Mouse (Mus musculus): ENCODE data around the gene Tectb. TPM values are rescaled to one million over a fixed set of nuclear protein-coding genes. Genes with fewer than 3 reads are reported as not detected.
A peak's percentile ranks its signal among the peaks of the same experiment; 100 is the strongest.

The Tectb gene
- polyA plus RNA-seq, 1 experiment from 2014 or later = 0.05 TPM

GRCm38 (mm10) chr19:55195574-55195973 is 15.0 kb downstream of the Tectb start:
- DNase-seq (ENCODE audit: low spot score) (no peak), ATAC-seq (replicated peaks; ENCODE audit: low FRiP score, low read depth) (no peak)
- no peak overlapping the region for H3K4me3 ChIP-seq (replicated peaks; ENCODE audit: low read depth, low read length)
- no peaks in the 10 kb centered on the region for H3K27me3 ChIP-seq (ENCODE audit: insufficient read depth, low read length)
- 91% methylated on average over 3 of the region's 3 CpGs for WGBS
- no peak for TF ChIP-seq CTCF (IDR thresholded peaks at IDR 0.05; ENCODE audit: low read depth)
- no peak overlapping the region for H3K9ac ChIP-seq (ENCODE audit: low read depth, low read length)
- H3K9me3 ChIP-seq (replicated peaks; ENCODE audit: low read length) = no peaks in the 10 kb centered on the region
- no peak overlapping the region for H3K4me2 ChIP-seq (ENCODE audit: low read length)
- no peak overlapping the region for H3K27ac ChIP-seq
- no peaks in the 10 kb centered on the region for H3K36me3 ChIP-seq (ENCODE audit: insufficient read depth, low read length)
- H3K4me1 ChIP-seq (replicated peaks; ENCODE audit: insufficient read depth, low read length) = no peaks in the 10 kb centered on the region

- Histone ChIP-seq H3K4me3 (replicated peaks; ENCODE audit: low read depth, low read length) (no peak overlapping the region), H3K4me1 (replicated peaks; ENCODE audit: insufficient read depth, low read length) (no peaks in the 10 kb centered on the region), H3K36me3 (ENCODE audit: insufficient read depth, low read length) (no peaks in the 10 kb centered on the region), H3K9me3 (replicated peaks; ENCODE audit: low read length) (no peaks in the 10 kb centered on the region), H3K27me3 (ENCODE audit: insufficient read depth, low read length) (no peaks in the 10 kb centered on the region), H3K9ac (ENCODE audit: low read depth, low read length) (no peak overlapping the region), H3K27ac (no peak overlapping the region), H3K4me2 (ENCODE audit: low read length) (peak overlapping the region; percentile 31)
- DNase-seq (ENCODE audit: low spot score) (peak; percentile 89), ATAC-seq (replicated peaks; ENCODE audit: low FRiP score, low read depth) (peak; percentile 57)
- peak; percentile 88 for TF ChIP-seq CTCF (IDR thresholded peaks at IDR 0.05; ENCODE audit: low read depth)
- WGBS = 36% methylated on average over 5 of the region's 5 CpGs
Measured at GRCm38 (mm10) chr19:55198303-55198702, 17.8 kb downstream of the Tectb start.

GRCm38 (mm10) chr19:55206482-55207138 is 26.1 kb downstream of the Tectb start:
- H3K9me3 ChIP-seq (replicated peaks; ENCODE audit: low read length) = no peaks in the 10 kb centered on the region
- WGBS = 33% methylated on average over 8 of the region's 8 CpGs
- H3K4me3 ChIP-seq (replicated peaks; ENCODE audit: low read depth, low read length) = no peak overlapping the region
- peak; percentile 90 for TF ChIP-seq CTCF (IDR thresholded peaks at IDR 0.05; ENCODE audit: low read depth)
- no peak overlapping the region for H3K4me2 ChIP-seq (ENCODE audit: low read length)
- no peak overlapping the region for H3K27ac ChIP-seq
- ATAC-seq (replicated peaks; ENCODE audit: low FRiP score, low read depth) = no peak
- no peaks in the 10 kb centered on the region for H3K4me1 ChIP-seq (replicated peaks; ENCODE audit: insufficient read depth, low read length)
- no peak overlapping the region for H3K9ac ChIP-seq (ENCODE audit: low read depth, low read length)
- no peaks in the 10 kb centered on the region; the same call in 1 of the 2 replicates for H3K27me3 ChIP-seq (ENCODE audit: insufficient read depth, low read length)
- no peaks in the 10 kb centered on the region for H3K36me3 ChIP-seq (ENCODE audit: insufficient read depth, low read length)
- peak; percentile 89 for DNase-seq (ENCODE audit: low spot score)

- Histone ChIP-seq H3K9me3 (replicated peaks; ENCODE audit: low read length) (no peaks in the 10 kb centered on the region), H3K4me2 (ENCODE audit: low read length) (no peak overlapping the region), H3K9ac (ENCODE audit: low read depth, low read length) (no peak overlapping the region), H3K27me3 (ENCODE audit: insufficient read depth, low read length) (no peaks in the 10 kb centered on the region; the same call in 1 of the 2 replicates), H3K27ac (no peak overlapping the region), H3K4me3 (replicated peaks; ENCODE audit: low read depth, low read length) (no peak overlapping the region), H3K4me1 (replicated peaks; ENCODE audit: insufficient read depth, low read length) (no peaks in the 10 kb centered on the region), H3K36me3 (ENCODE audit: insufficient read depth, low read length) (no peaks in the 10 kb centered on the region)
- TF ChIP-seq CTCF (IDR thresholded peaks at IDR 0.05; ENCODE audit: low read depth) = no peak
- WGBS = 54% methylated on average over 6 of the region's 6 CpGs
- ATAC-seq (replicated peaks; ENCODE audit: low FRiP score, low read depth) (no peak), DNase-seq (ENCODE audit: low spot score) (no peak)
Measured at GRCm38 (mm10) chr19:55207205-55207604, 26.7 kb downstream of the Tectb start.

- ATAC-seq (replicated peaks; ENCODE audit: low FRiP score, low read depth) (no peak), DNase-seq (ENCODE audit: low spot score) (no peak)
- WGBS = 64% methylated on average over 25 of the region's 25 CpGs
- Histone ChIP-seq H3K27ac (no peak overlapping the region), H3K4me1 (replicated peaks; ENCODE audit: insufficient read depth, low read length) (no peaks in the 10 kb centered on the region), H3K9ac (ENCODE audit: low read depth, low read length) (no peak overlapping the region), H3K9me3 (replicated peaks; ENCODE audit: low read length) (no peaks in the 10 kb centered on the region), H3K27me3 (ENCODE audit: insufficient read depth, low read length) (no peaks in the 10 kb centered on the region; the same call in 1 of the 2 replicates), H3K4me2 (ENCODE audit: low read length) (no peak overlapping the region), H3K4me3 (replicated peaks; ENCODE audit: low read depth, low read length) (no peak overlapping the region), H3K36me3 (ENCODE audit: insufficient read depth, low read length) (no peaks in the 10 kb centered on the region)
- no peak for TF ChIP-seq CTCF (IDR thresholded peaks at IDR 0.05; ENCODE audit: low read depth)
Measured at GRCm38 (mm10) chr19:55207746-55208538, 27.4 kb downstream of the Tectb start.

- ATAC-seq (replicated peaks; ENCODE audit: low FRiP score, low read depth) = no peak
Measured at GRCm38 (mm10) chr19:55208654-55209053, 28.1 kb downstream of the Tectb start.

More at GRCm38 (mm10) chr19:55208654-55209053, 28.1 kb downstream of the Tectb start:
- no peak for DNase-seq (ENCODE audit: low spot score)
- Histone ChIP-seq H3K4me1 (replicated peaks; ENCODE audit: insufficient read depth, low read length) (no peaks in the 10 kb centered on the region), H3K27me3 (ENCODE audit: insufficient read depth, low read length) (no peaks in the 10 kb centered on the region; the same call in 1 of the 2 replicates), H3K9me3 (replicated peaks; ENCODE audit: low read length) (no peaks in the 10 kb centered on the region), H3K36me3 (ENCODE audit: insufficient read depth, low read length) (no peaks in the 10 kb centered on the region), H3K4me3 (replicated peaks; ENCODE audit: low read depth, low read length) (no peak overlapping the region), H3K9ac (ENCODE audit: low read depth, low read length) (no peak overlapping the region), H3K4me2 (ENCODE audit: low read length) (no peak overlapping the region), H3K27ac (no peak overlapping the region)
- peak; percentile 33 for TF ChIP-seq CTCF (IDR thresholded peaks at IDR 0.05; ENCODE audit: low read depth)
- WGBS = 73% methylated on average over 4 of the region's 4 CpGs
